Mouse (Mus musculus): ENCODE data around the gene Furin. TPM values are rescaled to one million over a fixed set of nuclear protein-coding genes. Genes with fewer than 3 reads are reported as not detected.

Furin gene
- 100 to 1,000 TPM; 158 to 185 TPM for total RNA-seq (2021)
- 225 and 227 TPM in 2 replicates for polyA plus RNA-seq (2012; rRNA removed)
- long read RNA-seq, full-length matches to known transcripts, result 47 of 89 reads
- long read RNA-seq, partial matches to known transcripts, result 19 of 89 reads
- long read RNA-seq, other reads (novel, unspliced or antisense), result 23 of 89 reads

DNA sequence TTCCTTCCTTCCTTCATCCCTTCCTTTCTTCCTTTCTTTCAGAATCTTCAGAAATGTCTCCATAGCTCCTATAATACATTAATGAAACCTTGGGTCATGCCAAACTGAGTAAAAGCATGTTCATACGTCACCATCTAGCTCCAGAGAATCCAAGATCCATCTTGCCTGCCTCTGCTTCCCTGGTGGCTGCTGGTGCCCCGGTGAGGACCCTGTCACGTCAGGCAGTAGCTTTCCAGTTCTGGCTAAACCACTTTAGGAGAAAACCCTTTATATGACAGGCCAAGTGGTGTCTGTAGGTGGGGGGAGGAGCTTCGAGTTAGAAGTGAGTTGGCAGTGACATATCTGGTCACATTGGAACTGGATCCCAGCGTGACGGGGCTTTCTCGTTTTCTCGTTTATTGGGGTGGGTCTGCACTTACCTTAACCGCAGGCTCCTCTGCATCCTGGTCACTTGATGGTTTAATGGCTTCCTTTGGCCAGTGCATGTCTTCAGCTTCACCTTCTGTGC lies at the start of gene Furin:
Gene Furin (minus strand): TSS at position 249 of the 508 bp plus-strand sequence.
- DNase-seq, result no peak

DNA sequence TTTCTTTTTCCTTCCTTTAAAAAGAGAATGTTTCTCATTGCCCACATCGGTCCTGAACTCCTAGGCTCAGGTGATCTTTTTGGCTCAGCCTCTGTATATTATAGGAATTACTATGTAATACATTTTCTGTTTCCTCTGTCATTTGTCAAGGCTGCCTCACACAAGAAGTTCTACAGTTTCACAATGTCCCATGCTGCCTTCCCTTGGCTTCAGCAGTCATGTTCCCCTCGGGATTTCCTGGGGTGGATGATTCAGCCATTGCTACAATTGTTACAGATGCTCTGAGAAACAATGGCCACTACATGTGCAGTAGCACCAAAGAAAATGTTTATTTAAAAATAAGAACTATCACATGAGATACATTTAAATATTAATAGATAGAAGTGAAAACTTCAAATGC lies 49.5 kb upstream of the Furin start:
- DNase-seq, result peak; percentile 37

DNA sequence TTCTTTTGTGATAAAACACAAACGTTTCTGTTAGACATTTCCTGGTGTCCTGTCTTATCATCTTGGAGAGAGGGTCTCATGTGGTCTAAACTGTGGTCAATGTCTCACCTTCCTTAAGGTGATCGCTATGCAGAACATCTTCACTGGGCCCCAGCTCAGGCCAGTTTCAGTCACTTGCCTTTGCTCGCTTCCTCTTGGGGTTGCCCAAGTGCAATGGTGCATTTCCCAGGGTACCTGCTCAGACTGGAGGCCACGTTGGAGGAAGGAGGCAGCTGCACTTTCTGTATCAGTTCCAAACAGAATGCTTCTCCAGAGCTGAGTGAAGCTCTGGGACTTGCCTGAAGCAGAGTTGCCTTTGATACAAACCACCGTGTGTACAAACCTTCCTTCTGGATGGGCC lies 48.8 kb upstream of the Furin start:
- DNase-seq, result no peak

DNA sequence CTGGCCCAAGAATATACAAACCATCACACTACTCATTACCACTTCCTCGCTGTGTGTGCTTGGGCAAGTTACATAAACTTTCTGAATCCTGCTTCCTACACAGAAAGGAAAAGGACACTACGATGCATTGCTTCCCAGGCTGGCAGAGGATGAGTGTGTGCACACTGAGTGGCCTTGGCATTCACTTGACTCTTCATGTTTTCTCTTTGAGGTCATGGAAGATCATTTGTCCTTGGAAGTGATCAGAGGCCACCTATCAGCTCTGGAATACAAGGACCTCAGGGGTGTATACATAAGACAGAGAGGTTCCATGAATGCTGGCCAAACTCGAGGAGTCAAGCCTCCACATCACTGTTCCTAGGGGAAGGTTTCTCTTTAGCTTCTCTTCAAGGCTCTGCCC lies 47.9 kb upstream of the Furin start:
- DNase-seq, result peak; percentile 67

DNA sequence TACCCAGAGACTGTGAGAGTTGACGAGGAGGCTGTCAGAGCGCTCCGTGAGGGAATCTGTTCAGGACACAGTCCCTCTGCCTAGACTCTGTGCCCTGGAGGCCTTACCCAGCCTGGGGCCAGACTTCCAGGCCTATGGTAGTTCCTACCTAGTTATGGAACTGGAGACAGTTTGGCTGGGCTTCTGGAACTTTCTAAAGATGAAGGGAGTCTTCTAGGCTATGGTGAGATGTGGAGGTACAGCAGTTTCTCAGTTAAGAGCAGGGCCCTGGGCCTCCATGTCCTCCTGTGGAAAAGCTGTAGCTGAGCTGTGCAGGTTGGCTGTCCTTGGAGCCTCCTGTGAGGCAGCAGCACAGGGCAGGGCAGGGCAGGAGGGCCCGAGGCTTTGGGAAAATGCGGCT lies 47.0 kb upstream of the Furin start:
- peak; percentile 52 for DNase-seq

DNA sequence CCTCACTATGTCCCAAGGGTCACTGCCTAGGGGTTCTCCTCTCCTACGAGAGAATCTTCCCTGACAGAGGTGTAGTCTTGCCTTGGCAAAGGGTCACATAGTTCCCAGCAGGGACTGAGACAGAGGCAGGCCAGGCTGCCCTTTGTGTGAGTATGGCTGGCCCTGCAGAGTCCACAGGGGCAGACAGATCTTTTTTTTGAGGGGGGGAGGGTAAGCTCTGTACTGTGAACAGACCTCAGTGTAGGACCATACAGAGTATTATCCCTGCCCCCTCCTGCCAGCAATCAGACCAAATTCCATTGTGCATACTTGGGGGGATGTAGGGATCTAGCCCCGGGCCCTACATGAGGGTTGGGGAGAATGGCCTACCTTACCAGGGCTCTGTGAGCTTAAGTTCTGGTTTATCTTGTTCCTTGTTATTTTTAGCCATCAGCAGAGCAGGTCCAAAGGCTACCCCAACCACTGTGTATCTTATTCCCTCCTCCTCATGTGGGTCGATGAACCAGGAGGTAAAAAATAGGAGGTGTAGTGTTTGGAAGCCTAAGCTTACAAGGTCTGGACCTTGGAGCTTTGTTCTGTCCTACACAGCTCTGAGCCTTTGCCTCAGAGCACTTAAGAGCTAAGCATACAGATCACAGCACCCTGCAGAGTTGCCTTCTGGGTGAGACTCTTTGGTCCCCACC lies 46.5 kb upstream of the Furin start:
- DNase-seq, result no peak

DNA sequence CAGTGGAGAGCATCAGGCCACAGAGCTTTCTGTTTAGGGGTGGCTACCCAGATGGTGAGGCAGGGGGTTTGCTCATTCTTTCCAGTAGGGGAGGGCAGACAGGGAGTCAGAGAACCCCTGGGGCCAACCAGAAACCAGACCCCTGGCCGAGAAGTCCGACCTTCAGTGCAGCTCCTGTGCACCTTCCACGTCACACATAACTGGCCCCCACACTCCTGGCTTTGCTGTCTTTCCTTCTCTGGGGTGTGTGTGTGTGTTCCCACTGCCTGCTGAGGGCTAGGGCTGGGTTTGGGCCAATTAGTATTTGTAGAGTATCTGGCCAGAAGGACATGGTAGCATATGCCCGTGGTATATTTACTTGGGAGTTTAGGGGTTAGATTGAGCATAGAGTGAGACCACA lies 45.1 kb upstream of the Furin start:
- no peak for DNase-seq

DNA sequence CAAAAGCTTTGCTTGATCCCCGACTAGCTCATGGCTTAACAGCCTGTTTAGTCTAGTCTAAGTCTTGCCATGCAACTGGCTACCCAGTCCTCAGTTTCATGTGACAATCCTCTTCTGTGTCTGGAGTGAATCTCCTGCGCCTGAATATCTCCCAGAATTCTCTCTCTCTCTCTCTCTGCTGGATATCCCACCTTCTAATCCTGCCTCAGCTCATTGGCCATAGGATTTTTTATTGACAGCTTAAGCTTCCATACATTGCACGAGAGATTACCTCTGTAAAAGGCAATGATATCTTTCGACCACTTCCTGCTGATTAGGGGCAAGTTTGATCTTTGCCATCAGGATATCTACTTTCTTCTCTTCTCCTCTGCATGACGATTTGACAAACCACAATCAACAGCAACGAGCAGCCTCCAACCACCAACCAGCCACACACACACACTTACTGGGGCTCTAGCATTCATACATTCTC lies 44.4 kb upstream of the Furin start:
- DNase-seq, result no peak

DNA sequence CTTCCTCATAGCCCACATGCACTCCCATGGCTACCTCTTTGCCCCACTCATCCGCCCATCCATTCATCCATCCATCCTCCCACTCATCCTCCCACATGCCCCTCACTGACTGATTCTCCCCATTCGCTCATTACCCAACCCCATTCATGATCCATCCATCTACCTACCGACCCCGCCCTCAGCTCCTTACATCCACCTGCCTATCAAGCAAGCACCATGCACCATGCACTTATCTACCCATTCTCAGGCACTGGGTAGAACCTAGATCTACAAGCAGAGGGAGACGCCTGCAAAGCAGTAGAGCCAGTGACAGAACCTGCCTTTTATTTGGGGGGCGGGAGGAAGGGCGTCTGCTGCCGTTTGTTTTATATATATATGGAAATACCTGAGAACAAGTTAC lies 42.1 kb upstream of the Furin start:
- no peak for DNase-seq

DNA sequence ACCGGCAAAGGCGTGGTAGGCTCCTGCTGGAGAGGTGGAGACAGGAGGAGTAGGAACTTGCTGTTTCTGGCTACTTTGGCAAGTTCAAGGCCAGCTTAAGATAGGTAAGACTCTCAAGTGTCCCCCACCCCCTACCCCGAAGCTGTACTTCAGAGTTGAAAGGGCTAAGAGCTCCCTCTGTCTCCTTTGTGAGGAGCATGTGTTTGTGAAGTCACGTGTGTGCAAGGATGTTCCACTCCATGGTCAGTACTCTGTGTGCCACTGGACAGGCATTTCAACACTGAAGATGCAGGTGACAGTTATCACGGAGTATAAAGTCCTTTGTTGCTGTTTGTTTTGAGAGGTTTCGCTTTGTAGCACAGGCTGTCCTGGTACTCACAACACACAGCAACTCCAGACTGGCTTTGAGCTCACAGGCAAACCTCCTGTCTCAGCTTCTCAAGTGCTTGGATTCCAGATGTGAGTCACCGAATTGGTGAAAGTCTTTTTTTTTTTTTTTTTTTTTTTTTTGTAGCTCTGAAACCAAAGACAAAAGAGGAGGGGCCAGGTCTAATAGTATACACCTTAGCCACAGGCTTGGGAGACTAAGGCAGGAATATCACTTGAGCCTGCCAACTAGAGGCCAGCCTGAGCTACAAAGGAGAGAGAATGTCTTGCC lies 41.1 kb upstream of the Furin start:
- DNase-seq, result no peak

DNA sequence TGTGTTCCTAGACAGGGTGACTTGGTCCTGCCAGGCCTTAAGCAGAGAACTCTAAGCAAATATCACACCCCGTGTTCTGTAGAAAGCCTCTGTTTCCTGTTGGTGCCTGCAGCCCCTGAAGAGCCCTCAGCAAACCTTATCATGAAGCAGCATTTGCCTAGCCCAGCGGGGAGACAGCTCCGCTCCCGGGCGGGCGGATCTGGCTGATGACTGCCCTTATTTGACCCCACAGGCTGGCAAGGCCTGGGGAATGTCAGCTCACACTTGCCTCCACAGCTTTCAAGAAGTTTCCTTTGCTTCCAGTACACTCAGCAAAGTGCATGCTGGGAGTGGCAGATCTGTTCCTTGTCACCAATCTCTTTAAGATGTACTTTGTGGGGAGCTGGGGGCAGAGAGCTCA lies 40.3 kb upstream of the Furin start:
- DNase-seq, result no peak

DNA sequence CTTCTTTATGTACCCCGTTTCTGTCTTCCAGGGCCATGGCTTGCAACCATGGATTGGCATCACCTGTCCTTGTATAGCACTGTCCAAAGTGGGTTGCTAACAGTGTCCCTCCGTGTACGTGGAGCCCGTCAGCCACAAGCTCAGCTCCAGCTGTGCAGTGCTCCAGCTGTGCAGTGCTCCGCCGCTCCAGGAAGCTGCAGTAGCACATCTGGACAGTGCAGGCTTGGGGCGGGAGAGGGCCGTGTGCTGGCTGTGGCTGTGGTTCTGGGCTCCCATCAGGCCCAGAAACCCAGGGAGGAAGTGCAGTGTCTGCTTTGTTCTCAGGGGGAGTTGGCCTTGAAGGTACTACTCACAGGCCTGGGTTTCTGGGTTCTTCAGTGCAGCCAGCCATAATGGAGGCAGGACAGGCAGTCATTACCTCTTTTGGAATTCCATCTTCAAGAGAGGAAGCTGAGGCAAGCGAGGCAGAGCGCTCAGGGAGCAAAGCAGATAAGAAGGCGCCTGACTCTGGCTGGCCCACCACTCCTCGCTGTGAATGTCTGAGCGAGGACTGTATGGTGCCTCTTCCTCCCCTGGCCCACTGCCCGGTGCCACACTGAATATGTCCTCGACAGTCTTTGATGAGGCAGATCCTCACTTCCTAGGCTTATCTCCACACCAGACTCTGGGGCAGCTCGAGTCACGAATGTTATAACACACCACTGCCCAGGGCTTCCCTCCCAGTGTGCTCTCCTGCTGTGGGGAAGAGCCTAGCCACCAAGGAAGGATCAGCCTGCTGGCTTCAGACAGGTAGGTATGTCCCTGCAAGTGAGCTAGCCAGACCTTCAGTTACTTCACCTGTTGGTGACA lies 39.4 kb upstream of the Furin start:
- DNase-seq, result peak; percentile 51

DNA sequence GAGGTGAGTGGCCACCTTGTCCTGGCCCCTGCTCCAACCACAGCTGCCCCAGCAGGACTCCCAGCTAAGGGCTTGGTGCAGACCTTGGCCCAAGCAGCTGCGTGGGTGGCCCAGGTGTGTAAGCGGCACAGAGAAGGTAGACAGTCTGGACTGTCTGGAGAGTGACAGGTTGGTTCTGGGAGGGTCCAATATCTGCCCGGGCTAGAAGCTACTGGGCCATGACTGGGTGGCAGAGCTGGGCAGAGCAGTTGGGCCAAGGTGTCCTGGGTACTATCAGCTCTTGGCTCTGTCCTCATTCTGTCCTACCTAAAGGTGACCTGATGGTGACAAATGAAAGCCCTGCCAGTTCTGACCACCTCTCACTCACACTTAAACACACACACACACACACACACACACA lies 37.9 kb upstream of the Furin start:
- no peak for DNase-seq

DNA sequence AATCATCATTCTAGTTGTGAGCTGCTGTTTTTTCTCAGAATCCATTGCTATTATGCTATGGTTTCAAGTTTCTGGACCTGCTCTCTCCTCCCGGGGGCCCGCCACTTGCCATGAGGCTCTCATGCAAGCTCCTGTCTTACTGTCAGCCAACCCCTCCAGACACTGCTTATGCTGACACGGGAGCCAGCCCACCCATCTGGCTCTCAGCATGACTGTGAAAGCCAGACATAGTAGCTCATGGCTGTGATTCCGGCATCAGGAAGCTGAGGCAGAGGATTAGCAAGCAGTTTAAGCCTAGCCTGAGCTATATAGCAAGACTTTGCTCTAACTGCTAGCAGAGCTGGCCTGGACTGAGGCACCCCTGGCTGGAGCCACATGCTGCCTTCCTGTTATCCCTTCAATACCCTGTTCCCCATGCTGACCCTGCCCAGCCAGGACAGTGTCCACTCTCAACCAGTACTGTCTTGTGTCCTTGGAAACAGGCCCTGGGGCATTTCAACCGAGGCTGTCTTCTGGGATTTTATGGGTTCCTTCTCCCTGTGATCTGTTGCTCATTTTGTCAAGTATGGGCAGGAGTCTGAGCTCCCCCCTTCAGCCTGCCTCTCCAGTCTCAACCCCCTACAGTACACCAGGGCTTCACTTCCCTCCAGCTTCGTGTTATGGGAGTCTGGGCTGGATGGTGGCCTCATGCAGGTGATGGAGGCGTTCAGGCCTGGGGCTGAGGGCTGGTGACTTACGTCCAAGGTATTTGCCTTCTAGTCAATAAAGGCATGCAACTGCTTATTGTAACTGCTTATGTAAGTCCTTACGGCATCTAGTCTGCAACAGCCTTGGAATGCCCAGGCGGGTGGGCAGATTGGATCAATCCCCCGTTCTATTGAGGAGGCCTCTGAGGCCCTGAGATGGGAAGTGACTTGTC lies 37.0 kb upstream of the Furin start:
- peak; percentile 26 for DNase-seq

DNA sequence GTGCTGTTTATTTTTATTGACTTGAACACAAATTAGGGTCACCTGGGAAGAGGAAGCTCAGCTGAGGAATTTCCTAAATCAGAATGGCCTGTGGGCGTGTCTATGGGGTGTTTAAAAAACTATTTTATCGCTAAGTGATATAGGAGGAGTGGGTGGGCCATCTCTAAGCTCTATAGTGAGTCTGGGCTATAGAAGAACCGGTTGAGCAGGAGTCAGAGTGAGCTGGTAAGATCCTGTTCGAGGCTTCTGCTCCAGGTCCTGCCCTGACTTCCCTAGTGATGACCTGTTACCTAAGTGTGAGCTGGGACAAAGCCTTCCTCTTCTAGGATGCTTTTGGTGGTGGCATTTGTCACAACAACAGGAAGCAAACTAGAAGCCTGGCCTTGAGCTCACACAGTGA lies 35.4 kb upstream of the Furin start:
- DNase-seq, result no peak

DNA sequence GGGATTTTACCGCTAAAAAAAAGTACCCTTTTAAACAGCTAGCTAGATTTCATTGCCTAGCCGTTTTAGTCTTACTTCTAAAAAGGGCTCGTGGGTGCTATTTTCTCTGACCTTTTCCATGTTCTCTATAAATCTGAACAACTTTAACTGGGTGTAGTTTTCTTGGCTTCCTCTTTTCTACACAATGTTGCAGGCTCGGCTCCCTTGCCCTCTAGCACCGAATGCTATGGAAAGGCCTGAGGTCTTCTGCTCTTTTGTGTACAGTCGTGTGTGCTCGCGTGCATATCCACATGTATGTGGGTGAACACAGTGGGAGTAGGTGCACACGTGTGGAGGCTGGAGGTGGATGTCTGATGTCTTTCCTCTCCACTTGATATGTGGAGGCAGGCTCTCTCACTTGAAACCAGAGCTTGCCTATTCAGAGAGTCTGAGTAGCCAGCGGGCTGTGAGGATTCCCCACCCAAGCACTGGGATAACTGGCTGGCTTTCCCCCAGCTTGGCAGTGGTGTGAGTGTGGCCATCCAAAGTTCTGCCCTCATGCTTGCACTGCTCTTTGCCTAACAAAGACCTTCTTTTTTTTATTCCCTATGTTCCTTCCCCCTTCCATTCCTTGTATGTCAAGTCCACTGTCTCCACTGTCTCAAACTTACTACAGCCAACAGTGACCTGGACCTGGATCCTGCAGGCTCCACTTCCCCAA lies 34.7 kb upstream of the Furin start:
- DNase-seq, result peak; percentile 19

DNA sequence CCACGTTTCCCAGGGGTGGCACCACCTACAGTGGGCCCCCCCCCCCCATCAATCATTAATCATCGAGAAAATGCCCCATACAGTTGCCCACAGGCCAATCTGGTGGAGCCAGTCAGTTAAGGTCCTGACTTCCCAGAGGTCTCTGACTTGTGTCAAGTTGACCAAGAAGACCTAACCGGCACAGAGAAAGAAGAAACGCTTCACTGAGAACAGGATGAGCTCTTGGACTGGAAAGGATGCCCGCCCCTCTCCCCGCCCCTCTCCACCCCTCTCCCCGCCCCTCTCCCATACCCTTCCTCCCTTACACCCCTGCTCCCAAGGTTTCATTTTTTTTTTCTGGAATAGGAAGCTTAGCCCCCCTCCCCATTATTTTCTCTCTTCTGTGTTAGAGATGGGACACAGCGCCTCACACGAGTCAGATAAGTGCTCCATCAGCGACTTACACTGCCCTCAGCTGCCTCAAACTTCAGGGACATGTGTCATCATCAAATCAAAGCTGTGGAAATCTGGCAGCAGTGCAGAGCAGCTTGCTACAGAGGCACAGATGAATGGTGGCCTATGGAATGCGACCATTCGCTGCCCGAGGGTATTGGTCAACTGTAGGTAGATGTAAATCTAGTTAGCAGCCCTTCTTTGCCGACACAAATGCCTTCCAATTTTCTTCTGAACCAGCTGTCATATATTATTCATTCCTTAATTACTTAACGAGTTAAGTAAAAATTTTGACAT lies 34.0 kb upstream of the Furin start:
- DNase-seq, result peak; percentile 81

DNA sequence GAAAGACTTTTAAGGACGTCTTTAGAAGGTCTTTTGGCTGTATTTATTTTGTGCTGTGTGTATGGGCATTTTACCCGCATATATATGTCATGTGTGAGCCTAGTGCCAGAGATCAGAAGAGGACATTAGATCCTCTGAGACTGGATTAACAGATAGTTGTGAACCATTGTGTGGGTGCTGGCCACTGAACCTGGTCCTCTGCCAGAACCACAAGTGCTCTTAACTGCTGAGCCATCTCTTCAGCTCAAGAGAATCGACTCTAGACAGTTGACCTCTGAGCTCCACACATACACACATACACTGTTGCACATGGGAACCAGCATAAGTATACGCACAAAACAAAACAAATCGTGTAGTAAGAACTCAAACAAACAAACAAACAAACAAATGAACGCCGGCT lies 31.3 kb upstream of the Furin start:
- DNase-seq, result no peak

DNA sequence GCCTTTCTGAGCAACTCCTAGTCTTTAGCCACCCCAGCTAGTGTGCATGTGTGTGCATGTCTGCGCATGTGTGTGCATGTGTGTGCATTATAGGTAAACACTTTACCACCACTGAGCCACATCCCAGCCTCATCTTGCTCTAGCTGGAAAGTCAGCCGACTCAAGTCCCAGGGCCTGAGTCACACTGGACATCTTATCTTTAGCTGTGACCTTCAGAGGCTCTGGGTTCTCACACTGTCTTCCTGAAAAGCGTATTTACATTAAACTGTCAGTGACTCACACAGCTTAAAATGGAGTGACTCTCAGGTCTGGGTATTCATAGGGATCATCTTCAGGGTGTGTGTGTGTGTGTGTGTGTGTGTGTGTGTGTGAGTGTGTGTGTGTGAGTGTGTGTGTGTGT lies 30.4 kb upstream of the Furin start:
- DNase-seq, result peak; percentile 67

DNA sequence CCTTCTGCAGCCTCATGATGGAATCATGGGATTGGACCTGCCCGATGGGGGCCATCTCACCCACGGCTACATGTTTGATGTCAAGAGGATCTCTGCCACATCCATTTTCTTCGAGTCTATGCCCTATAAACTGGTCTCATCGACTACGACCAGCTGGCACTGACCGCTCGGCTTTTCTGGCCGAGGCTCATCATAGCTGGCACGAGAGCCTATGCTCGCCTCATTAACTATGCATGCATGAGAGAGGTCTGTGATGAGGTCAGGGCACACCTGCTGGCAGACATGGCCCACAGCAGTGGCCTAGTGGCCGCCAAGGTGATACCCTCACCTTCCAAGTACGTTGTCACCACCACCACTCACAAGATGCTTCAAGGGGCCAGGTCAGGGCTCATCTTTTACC lies 24.4 kb upstream of the Furin start:
- DNase-seq, result no peak
